Mouse (Mus musculus) heart, embryonic 11.5 days (tissue): ENCODE measurements around the gene Magee1. TPM values are rescaled to one million over a fixed set of nuclear protein-coding genes. Genes with fewer than 3 reads are reported as not detected.
A peak's percentile ranks its signal among the peaks of the same experiment; 100 is the strongest.
"Not testable (repeated sequence)": the region's sequence is repeated elsewhere in the genome, so short reads cannot be mapped to it uniquely, and the experiment has no call there.

Experiments
- ATAC-seq: fragments of 200-750 bp; cut with Nextera tagmentation; replicated peaks from 2 replicates; pipeline ENCODE4 v1.8.0; 2017; ENCODE audit warnings: moderate library complexity; ENCODE audit not compliant: insufficient number of reproducible peaks, low FRiP score, low TSS enrichment
- H3K27ac ChIP-seq: fragments of 300-500 bp; sonication (generic); 2 replicates; pipeline ENCODE4 v1.5.1; 2014; ENCODE audit warnings: mild to moderate bottlenecking, low read depth, low read length
- H3K27me3 ChIP-seq: fragments of 300-500 bp; sonication (generic); 2 replicates; pipeline ENCODE4 v1.6.1; 2014; ENCODE audit warnings: mild to moderate bottlenecking, low read length, mixed read lengths; ENCODE audit not compliant: control insufficient read depth, insufficient read depth
- H3K36me3 ChIP-seq: fragments of 300-500 bp; sonication (generic); 2 replicates; pipeline ENCODE4 v1.6.1; 2014; ENCODE audit warnings: mild to moderate bottlenecking, low read length, moderate library complexity, mixed read lengths; ENCODE audit not compliant: control insufficient read depth, insufficient read depth
- H3K4me1 ChIP-seq: fragments of 300-500 bp; sonication (generic); 2 replicates; pipeline ENCODE4 v1.6.1; 2014; ENCODE audit warnings: low read length; ENCODE audit not compliant: control insufficient read depth, insufficient read depth
- H3K4me2 ChIP-seq: fragments of 300-500 bp; sonication (generic); 2 replicates; pipeline ENCODE4 v1.6.1; 2014; ENCODE audit warnings: mild to moderate bottlenecking, moderate library complexity
- H3K4me3 ChIP-seq: fragments of 300-500 bp; sonication (generic); 2 replicates; pipeline ENCODE4 v1.5.1; 2014; ENCODE audit warnings: low read depth, low read length
- H3K9ac ChIP-seq: fragments of 300-500 bp; sonication (generic); 2 replicates; pipeline ENCODE4 v1.6.1; 2014; ENCODE audit warnings: mild to moderate bottlenecking, low read depth, low read length, moderate library complexity
- H3K9me3 ChIP-seq: fragments of 300-500 bp; sonication (generic); replicated peaks from 2 replicates; pipeline ENCODE4 v1.6.1; 2016; ENCODE audit warnings: low read length; ENCODE audit not compliant: control insufficient read depth
- WGBS: fragments of 180-500 bp; shearing (Covaris S2); extraction: QIAGEN DNeasy Blood & Tissue Kit; methylation state at CpG from one replicate; pipeline ENCODE4 v1.1.7; 2014; ENCODE audit not compliant: insufficient replicate concordance; 5-methylcytosine and 5-hydroxymethylcytosine counted together
- polyA plus RNA-seq: library from polyadenylated mRNA; unstranded; fragments of >200 nt; fragmentation: Nextera tagmentation; extraction: Ambion mirVana; gene quantifications from 2 replicates; pipeline ENCODE4 v1.2.1, GENCODE M21; 2014

Gene Magee1
- polyA plus RNA-seq, 1 experiment from 2014 or later = 7.9 TPM

DNA sequence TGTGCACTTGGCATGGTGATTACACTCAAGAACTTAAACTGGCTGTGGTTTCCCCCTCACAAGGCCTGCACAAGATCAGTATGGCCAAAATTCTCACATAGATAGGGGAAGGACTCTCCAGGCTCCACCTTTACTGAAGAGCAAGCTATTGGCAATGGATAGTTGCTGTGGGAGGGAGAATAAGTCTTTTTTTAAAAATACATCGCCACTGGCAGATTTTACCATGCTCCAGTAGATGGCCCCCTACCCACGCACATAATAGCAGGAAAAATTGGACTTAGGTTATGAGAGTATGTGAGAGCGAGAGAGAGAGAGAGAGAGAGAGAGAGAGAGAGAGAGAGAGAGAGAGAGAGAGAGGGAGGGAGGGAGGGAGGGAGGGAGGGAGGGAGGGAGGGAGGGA lies 4.7 kb downstream of the Magee1 start:
- 15% methylated on average over 2 of the region's 3 CpGs for WGBS
- Histone ChIP-seq H3K4me2 (no peak overlapping the region), H3K27ac (no peak overlapping the region), H3K36me3 (no peaks in the 10 kb centered on the region), H3K27me3 (peaks cover 32% of the 10 kb centered on the region), H3K9me3 (no peaks in the 10 kb centered on the region), H3K4me3 (no peak overlapping the region), H3K4me1 (no peaks in the 10 kb centered on the region), H3K9ac (no peak overlapping the region)
- no peak for ATAC-seq

GRCm38 (mm10) chrX:105151872-105152461 lies 31.8 kb downstream of the Magee1 start:
- H3K4me3 ChIP-seq = peak overlapping the region; percentile 26; the same call in 1 of the 2 replicates
- ATAC-seq = no peak
- H3K36me3 ChIP-seq = no peaks in the 10 kb centered on the region
- no peak overlapping the region for H3K27ac ChIP-seq
- WGBS = 43% methylated on average over 25 of the region's 26 CpGs
- peak overlapping the region; percentile 44 for H3K4me2 ChIP-seq
- H3K9me3 ChIP-seq = no peaks in the 10 kb centered on the region
- no peaks in the 10 kb centered on the region for H3K4me1 ChIP-seq
- H3K9ac ChIP-seq = peak overlapping the region; percentile 52; the same call in 1 of the 2 replicates
- peaks cover 11% of the 10 kb centered on the region for H3K27me3 ChIP-seq

GRCm38 (mm10) chrX:105165007-105165406 lies 44.8 kb downstream of the Magee1 start:
- not testable (repeated sequence) for H3K4me2 ChIP-seq, H3K36me3 ChIP-seq, H3K27ac ChIP-seq, ATAC-seq, H3K9ac ChIP-seq, H3K4me1 ChIP-seq, H3K27me3 ChIP-seq, H3K9me3 ChIP-seq, H3K4me3 ChIP-seq
- 60% methylated on average over 6 of the region's 6 CpGs for WGBS

GRCm38 (mm10) chrX:105167217-105167616 lies 47.0 kb downstream of the Magee1 start:
- Histone ChIP-seq H3K4me1 (no peaks in the 10 kb centered on the region), H3K36me3 (no peaks in the 10 kb centered on the region), H3K9ac (no peak overlapping the region), H3K4me3 (no peak overlapping the region), H3K9me3 (no peaks in the 10 kb centered on the region), H3K4me2 (no peak overlapping the region), H3K27me3 (peaks cover 2% of the 10 kb centered on the region), H3K27ac (no peak overlapping the region)
- 54% methylated on average over 2 of the region's 2 CpGs for WGBS
- ATAC-seq = no peak

Other genes with a start within 250 kb of the Magee1 start
- gene Pbdc1, start 40.6 kb upstream of the Magee1 start, polyA plus RNA-seq = 39.1 and 45.0 TPM in 2 replicates